Mouse (Mus musculus): ENCODE results near the gene Borcs8.

GRCm38 (mm10) chr8:70131166-70131883, 8.0 kb upstream of the Borcs8 start, which contains the start of gene Nr2c2ap:
- TF ChIP-seq GATA1 (IDR thresholded peaks at IDR 0.05; ENCODE audit: borderline replicate concordance, low read length) (no peak), FLI1 (IDR thresholded peaks at IDR 0.05; ENCODE audit: low read length) (no peak)

Measured in megakaryocyte, embryonic 14.5 days (primary cell).